Mouse (Mus musculus): Measurements from ENCODE around the gene Ltc4s. TPM values are rescaled to one million over a fixed set of nuclear protein-coding genes. Genes with fewer than 3 reads are reported as not detected.

Ltc4s gene
- polyA plus RNA-seq, 1 experiment from 2014 or later = 2.5 TPM

DNA sequence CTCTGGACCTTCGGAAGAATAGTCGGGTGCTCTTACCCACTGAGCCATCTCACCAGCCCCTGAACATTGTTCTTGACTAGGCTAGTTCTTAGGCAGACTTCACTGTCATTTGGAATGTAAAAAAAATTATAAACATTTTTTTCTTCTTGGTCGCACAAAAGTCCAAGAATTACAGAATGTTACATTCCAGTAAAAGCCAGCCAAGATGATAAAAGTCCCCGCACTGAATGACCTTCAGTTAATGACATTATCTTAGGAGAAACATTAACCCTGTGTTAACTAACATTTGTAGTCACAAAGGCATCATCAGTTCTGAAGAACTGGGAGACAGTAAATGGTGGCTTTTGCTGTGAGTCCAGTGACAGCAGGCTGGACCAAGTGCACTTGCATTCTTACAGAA, 48.1 kb downstream of the Ltc4s start:
- ATAC-seq (ENCODE audit: borderline replicate concordance, extremely low read depth, low FRiP score, low TSS enrichment) = no peak
- H3K9ac ChIP-seq = no peak overlapping the region
- H3K4me2 ChIP-seq = no peak overlapping the region
- H3K9me3 ChIP-seq = no peaks in the 10 kb centered on the region
- H3K36me3 ChIP-seq = no peaks in the 10 kb centered on the region
- no peaks in the 10 kb centered on the region for H3K27me3 ChIP-seq
- H3K4me3 ChIP-seq = no peak overlapping the region
- no peak overlapping the region for H3K27ac ChIP-seq
- WGBS = 64% methylated on average over 4 of the region's 4 CpGs
- no peaks in the 10 kb centered on the region for H3K4me1 ChIP-seq

- ATAC-seq (ENCODE audit: borderline replicate concordance, extremely low read depth, low FRiP score, low TSS enrichment) = no peak
- H3K9ac ChIP-seq = no peak overlapping the region
- no peak overlapping the region for H3K4me3 ChIP-seq
- no peak overlapping the region for H3K27ac ChIP-seq
- no peak overlapping the region for H3K4me2 ChIP-seq
- WGBS = 62% methylated on average over 7 of the region's 7 CpGs
- H3K36me3 ChIP-seq = no peaks in the 10 kb centered on the region
- no peaks in the 10 kb centered on the region for H3K27me3 ChIP-seq
- H3K9me3 ChIP-seq = no peaks in the 10 kb centered on the region
- H3K4me1 ChIP-seq = no peaks in the 10 kb centered on the region
Observed at GRCm38 (mm10) chr11:50188682-50189081, 49.7 kb downstream of the Ltc4s start.

Small RNA genes lying within 50 kb of the gene (microRNA-seq; reads per million reads assigned to microRNA genes)
- not detected for gene Mir6919

Other genes with a start within 250 kb of the Ltc4s start
- 55.5 and 58.0 TPM in 2 replicates for gene Rnf130, start 213.3 kb downstream of the Ltc4s start, polyA plus RNA-seq (2015; fragmentation: Nextera tagmentation; extraction: Ambion mirVana)
- 40.0 and 46.5 TPM in 2 replicates for gene Tbc1d9b, start 107.2 kb downstream of the Ltc4s start, polyA plus RNA-seq (2015; fragmentation: Nextera tagmentation; extraction: Ambion mirVana)
- 19.1 and 19.5 TPM in 2 replicates for gene Mrnip, start 64.2 kb downstream of the Ltc4s start, polyA plus RNA-seq (2015; fragmentation: Nextera tagmentation; extraction: Ambion mirVana)
- gene Sqstm1, start 27.8 kb downstream of the Ltc4s start, polyA plus RNA-seq (2015; fragmentation: Nextera tagmentation; extraction: Ambion mirVana) = 251 and 273 TPM in 2 replicates
- gene Mgat4b, start 27.7 kb downstream of the Ltc4s start, polyA plus RNA-seq (2015; fragmentation: Nextera tagmentation; extraction: Ambion mirVana) = 36.4 and 41.0 TPM in 2 replicates
- 6.2 and 6.5 TPM in 2 replicates for gene Maml1, start 53.7 kb upstream of the Ltc4s start, polyA plus RNA-seq (2015; fragmentation: Nextera tagmentation; extraction: Ambion mirVana)
- gene Canx, start 87.1 kb upstream of the Ltc4s start, polyA plus RNA-seq (2015; fragmentation: Nextera tagmentation; extraction: Ambion mirVana) = 352 and 360 TPM in 2 replicates
- gene Cby3, start 115.8 kb upstream of the Ltc4s start, polyA plus RNA-seq (2015; fragmentation: Nextera tagmentation; extraction: Ambion mirVana) = 0.24 and 0.30 TPM in 2 replicates
- 489 and 493 TPM in 2 replicates for gene Hnrnph1, start 138.4 kb upstream of the Ltc4s start, polyA plus RNA-seq (2015; fragmentation: Nextera tagmentation; extraction: Ambion mirVana)
- gene Rufy1, start 192.5 kb upstream of the Ltc4s start, polyA plus RNA-seq (2015; fragmentation: Nextera tagmentation; extraction: Ambion mirVana) = 21.4 and 24.9 TPM in 2 replicates

Data from lung, embryonic 15.5 days (tissue).